Mouse (Mus musculus) kidney, embryonic 14.5 days (tissue): ENCODE data around the gene Serpina5. TPM values are rescaled to one million over a fixed set of nuclear protein-coding genes. Genes with fewer than 3 reads are reported as not detected.

Experiments used
- ATAC-seq: fragments of 200-750 bp; cut with Nextera tagmentation; 2 replicates; pipeline ENCODE4 v1.8.0; 2017; ENCODE audit warnings: moderate number of reproducible peaks, mild to moderate bottlenecking, moderate TSS enrichment, moderate library complexity; ENCODE audit not compliant: low FRiP score, low TSS enrichment
- H3K27ac ChIP-seq: fragments of 300-500 bp; sonication (generic); 2 replicates; pipeline ENCODE4 v1.5.1; 2014; ENCODE audit warnings: low read depth, mild to moderate bottlenecking, low read length, moderate library complexity, mixed read lengths
- H3K27me3 ChIP-seq: fragments of 300-500 bp; sonication (generic); 2 replicates; pipeline ENCODE4 v1.6.1; 2014; ENCODE audit warnings: mild to moderate bottlenecking, low read length; ENCODE audit not compliant: control insufficient read depth, insufficient read depth
- H3K36me3 ChIP-seq: fragments of 300-500 bp; sonication (generic); 2 replicates; pipeline ENCODE4 v1.6.1; 2014; ENCODE audit warnings: low read length, mixed read lengths; ENCODE audit not compliant: control insufficient read depth, insufficient read depth
- H3K4me1 ChIP-seq: fragments of 300-500 bp; sonication (generic); 2 replicates; pipeline ENCODE4 v1.6.1; 2014; ENCODE audit warnings: low read length, mixed read lengths; ENCODE audit not compliant: control insufficient read depth, insufficient read depth
- H3K4me2 ChIP-seq: fragments of 300-500 bp; sonication (generic); replicated peaks from 2 replicates; pipeline ENCODE4 v1.6.1; 2014; ENCODE audit warnings: low read depth, mild to moderate bottlenecking, low read length
- H3K4me3 ChIP-seq: fragments of 300-500 bp; sonication (generic); 2 replicates; pipeline ENCODE4 v1.5.1; 2014; ENCODE audit warnings: mild to moderate bottlenecking, low read length
- H3K9ac ChIP-seq: fragments of 300-500 bp; sonication (generic); 2 replicates; pipeline ENCODE4 v1.6.1; 2014; ENCODE audit warnings: low read depth, mild to moderate bottlenecking, low read length, moderate library complexity
- H3K9me3 ChIP-seq: fragments of 300-500 bp; sonication (generic); 2 replicates; pipeline ENCODE4 v1.6.1; 2016; ENCODE audit warnings: low read length; ENCODE audit not compliant: control insufficient read depth
- WGBS: fragments of 180-500 bp; shearing (Covaris S2); extraction: QIAGEN DNeasy Blood & Tissue Kit; methylation state at CpG from one replicate; pipeline ENCODE4 v1.1.7; 2014; 5-methylcytosine and 5-hydroxymethylcytosine counted together
- polyA plus RNA-seq: library from polyadenylated mRNA; unstranded; fragments of >200 nt; fragmentation: Nextera tagmentation; extraction: Ambion mirVana; gene quantifications from 2 replicates; pipeline ENCODE4 v1.2.1, GENCODE M21; 2014

The Serpina5 gene
- polyA plus RNA-seq, 1 experiment from 2014 or later = not detected

GRCm38 (mm10) chr12:104066241-104066640 is 34.7 kb upstream of the Serpina5 start:
- ATAC-seq = no peak
- no peaks in the 10 kb centered on the region for H3K4me1 ChIP-seq
- H3K9me3 ChIP-seq = no peaks in the 10 kb centered on the region
- no peaks in the 10 kb centered on the region for H3K36me3 ChIP-seq
- H3K27ac ChIP-seq = no peak overlapping the region
- no peaks in the 10 kb centered on the region for H3K27me3 ChIP-seq
- no peak overlapping the region for H3K9ac ChIP-seq
- no peak overlapping the region for H3K4me3 ChIP-seq
- 25% methylated on average over 8 of the region's 8 CpGs for WGBS
- no peak overlapping the region for H3K4me2 ChIP-seq

GRCm38 (mm10) chr12:104067549-104067948 is 33.4 kb upstream of the Serpina5 start:
- no peak for ATAC-seq
- WGBS = 39% methylated on average over 4 of the region's 4 CpGs
- Histone ChIP-seq H3K27ac (no peak overlapping the region), H3K4me2 (no peak overlapping the region), H3K9me3 (no peaks in the 10 kb centered on the region), H3K27me3 (no peaks in the 10 kb centered on the region), H3K9ac (no peak overlapping the region), H3K4me3 (peak overlapping the region; percentile 5; the same call in 1 of the 2 replicates), H3K4me1 (no peaks in the 10 kb centered on the region), H3K36me3 (no peaks in the 10 kb centered on the region)

- Histone ChIP-seq H3K27ac (no peak overlapping the region), H3K4me2 (no peak overlapping the region), H3K9ac (no peak overlapping the region), H3K4me3 (no peak overlapping the region), H3K4me1 (no peaks in the 10 kb centered on the region), H3K27me3 (no peaks in the 10 kb centered on the region), H3K36me3 (no peaks in the 10 kb centered on the region), H3K9me3 (no peaks in the 10 kb centered on the region)
- peak; percentile 78 for ATAC-seq
- WGBS = 6% methylated on average over 2 of the region's 2 CpGs
Observed at GRCm38 (mm10) chr12:104069620-104070019, 31.3 kb upstream of the Serpina5 start.

- no peak overlapping the region for H3K4me3 ChIP-seq
- WGBS = 52% methylated on average over 1 of the region's 1 CpGs
- no peak overlapping the region for H3K9ac ChIP-seq
- no peak overlapping the region for H3K4me2 ChIP-seq
- no peaks in the 10 kb centered on the region for H3K27me3 ChIP-seq
- H3K27ac ChIP-seq = no peak overlapping the region
- H3K4me1 ChIP-seq = no peaks in the 10 kb centered on the region
- H3K36me3 ChIP-seq = no peaks in the 10 kb centered on the region
- ATAC-seq = no peak
- no peaks in the 10 kb centered on the region for H3K9me3 ChIP-seq
Observed at GRCm38 (mm10) chr12:104071708-104072107, 29.2 kb upstream of the Serpina5 start.

- Histone ChIP-seq H3K9ac (no peak overlapping the region), H3K27me3 (no peaks in the 10 kb centered on the region), H3K4me3 (no peak overlapping the region), H3K36me3 (no peaks in the 10 kb centered on the region), H3K4me1 (no peaks in the 10 kb centered on the region), H3K4me2 (no peak overlapping the region), H3K9me3 (no peaks in the 10 kb centered on the region), H3K27ac (no peak overlapping the region)
- WGBS = 58% methylated on average over 5 of the region's 5 CpGs
- no peak for ATAC-seq
Observed at GRCm38 (mm10) chr12:104072286-104072685, 28.6 kb upstream of the Serpina5 start.

GRCm38 (mm10) chr12:104090119-104090518 is 10.8 kb upstream of the Serpina5 start:
- ATAC-seq = no peak
- no peak overlapping the region for H3K4me3 ChIP-seq
- WGBS = 83% methylated on average over 2 of the region's 2 CpGs

GRCm38 (mm10) chr12:104091303-104091702 is 9.6 kb upstream of the Serpina5 start:
- Histone ChIP-seq H3K9me3 (no peaks in the 10 kb centered on the region), H3K4me3 (no peak overlapping the region), H3K36me3 (no peaks in the 10 kb centered on the region), H3K4me1 (no peaks in the 10 kb centered on the region), H3K9ac (no peak overlapping the region), H3K27ac (no peak overlapping the region), H3K27me3 (no peaks in the 10 kb centered on the region), H3K4me2 (no peak overlapping the region)
- 74% methylated on average over 1 of the region's 1 CpGs for WGBS
- ATAC-seq = no peak

More at GRCm38 (mm10) chr12:104090119-104090518, 10.8 kb upstream of the Serpina5 start:
- H3K27ac ChIP-seq = no peak overlapping the region
- no peak overlapping the region for H3K4me2 ChIP-seq
- H3K36me3 ChIP-seq = no peaks in the 10 kb centered on the region
- H3K27me3 ChIP-seq = no peaks in the 10 kb centered on the region
- no peaks in the 10 kb centered on the region for H3K9me3 ChIP-seq
- no peaks in the 10 kb centered on the region for H3K4me1 ChIP-seq
- H3K9ac ChIP-seq = no peak overlapping the region

- Histone ChIP-seq H3K9ac (no peak overlapping the region), H3K27ac (no peak overlapping the region), H3K27me3 (no peaks in the 10 kb centered on the region), H3K4me3 (no peak overlapping the region), H3K4me2 (no peak overlapping the region), H3K9me3 (no peaks in the 10 kb centered on the region), H3K4me1 (no peaks in the 10 kb centered on the region), H3K36me3 (no peaks in the 10 kb centered on the region)
- ATAC-seq = no peak
Observed at GRCm38 (mm10) chr12:104105847-104106246, 4.9 kb downstream of the Serpina5 start.

- Histone ChIP-seq H3K9me3 (no peaks in the 10 kb centered on the region), H3K4me3 (no peak overlapping the region), H3K27ac (no peak overlapping the region), H3K4me2 (no peak overlapping the region), H3K36me3 (no peaks in the 10 kb centered on the region), H3K9ac (no peak overlapping the region), H3K27me3 (no peaks in the 10 kb centered on the region), H3K4me1 (no peaks in the 10 kb centered on the region)
- ATAC-seq = no peak
Observed at GRCm38 (mm10) chr12:104106919-104107318, 6.0 kb downstream of the Serpina5 start.

GRCm38 (mm10) chr12:104108507-104108906 is 7.6 kb downstream of the Serpina5 start:
- Histone ChIP-seq H3K4me2 (no peak overlapping the region), H3K9me3 (no peaks in the 10 kb centered on the region), H3K27ac (no peak overlapping the region), H3K36me3 (no peaks in the 10 kb centered on the region), H3K9ac (no peak overlapping the region), H3K4me1 (no peaks in the 10 kb centered on the region), H3K27me3 (no peaks in the 10 kb centered on the region), H3K4me3 (no peak overlapping the region)
- 74% methylated on average over 2 of the region's 2 CpGs for WGBS
- no peak for ATAC-seq
